Mouse (Mus musculus) cortical plate, adult 2 months (tissue): ENCODE data around the gene Zbtb18. TPM values are rescaled to one million over a fixed set of nuclear protein-coding genes. Genes with fewer than 3 reads are reported as not detected.

Experiments
- H3K27ac ChIP-seq: fragments of 200-500 bp; 2 replicates; pipeline ENCODE4 v1.5.1; 2012; ENCODE audit warnings: low read length, control low read depth, inconsistent platforms; ENCODE audit not compliant: insufficient read depth
- H3K4me1 ChIP-seq: fragments of 200-500 bp; 2 replicates; pipeline ENCODE4 v1.6.1; 2011; ENCODE audit warnings: low read length; ENCODE audit not compliant: control insufficient read depth, insufficient read depth
- H3K4me3 ChIP-seq: fragments of 200-500 bp; 2 replicates; pipeline ENCODE4 v1.5.1; 2011; ENCODE audit warnings: mild to moderate bottlenecking, low read length, control low read depth; ENCODE audit not compliant: insufficient read depth
- CTCF ChIP-seq: fragments of 200-500 bp; IDR thresholded peaks from 2 replicates; pipeline ENCODE4 v1.5.1; 2011; ENCODE audit warnings: mild to moderate bottlenecking, control low read depth, low read length; ENCODE audit not compliant: insufficient read depth; ENCODE audit errors: extremely low read depth
- POLR2A ChIP-seq: fragments of 200-500 bp; IDR thresholded peaks from 2 replicates; pipeline ENCODE4 v1.6.1; 2011; ENCODE audit warnings: mild to moderate bottlenecking, low read length, control low read depth; ENCODE audit not compliant: insufficient read depth; ENCODE audit errors: extremely low read depth
- polyA plus RNA-seq: library from polyadenylated mRNA; depleted of rRNA; stranded (reverse); fragments of >200 nt; gene quantifications from 2 replicates; pipeline ENCODE4 v1.2.3, GENCODE M21; 2012

The Zbtb18 gene
- polyA plus RNA-seq, 1 experiment, result 105 TPM

DNA sequence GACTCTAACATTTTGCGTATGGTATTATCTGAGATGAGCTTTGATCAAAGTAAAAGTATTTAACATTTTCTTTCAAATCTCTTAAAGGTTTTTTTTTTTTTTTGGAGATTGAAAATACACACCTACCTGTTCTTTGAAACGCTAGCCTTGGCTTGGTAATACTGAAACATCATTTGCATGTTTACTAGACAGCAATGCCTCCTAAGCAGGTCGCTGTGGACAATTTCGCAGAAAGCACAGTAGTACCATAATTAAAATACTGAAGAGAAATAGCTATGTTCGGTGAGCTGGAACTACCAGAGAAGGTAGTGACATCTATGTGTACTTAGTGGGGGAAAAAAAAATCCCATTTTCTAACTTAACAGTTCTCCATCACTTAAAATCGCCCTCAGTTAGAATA, 12.3 kb downstream of the Zbtb18 start:
- Histone ChIP-seq H3K4me3 (no peak overlapping the region), H3K27ac (no peak overlapping the region), H3K4me1 (no peaks in the 10 kb centered on the region; the same call in 1 of the 2 replicates)
- TF ChIP-seq POLR2A, result no peak
- no peak for TF ChIP-seq CTCF

DNA sequence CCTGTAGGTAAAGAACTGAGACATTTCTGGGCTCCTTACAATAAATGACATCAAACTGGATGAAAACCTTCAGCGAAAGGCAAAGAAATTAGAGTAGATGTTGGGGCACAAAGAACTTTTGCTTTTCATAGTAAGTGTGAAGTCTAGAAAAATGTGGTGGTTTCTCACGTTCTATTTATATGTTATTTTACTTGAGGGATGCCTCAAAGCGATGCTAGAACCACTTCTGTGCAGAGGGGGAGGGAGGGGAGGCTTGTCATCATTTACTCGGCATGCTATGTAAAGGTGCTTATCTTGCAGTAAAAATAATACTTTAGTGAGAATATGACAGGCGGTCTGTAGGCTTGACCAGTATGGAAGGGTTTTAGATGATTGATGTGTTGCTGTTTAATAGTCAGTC, 13.3 kb downstream of the Zbtb18 start:
- Histone ChIP-seq H3K4me1 (peaks cover 2% of the 10 kb centered on the region; the same call in 1 of the 2 replicates), H3K4me3 (no peak overlapping the region), H3K27ac (no peak overlapping the region)
- TF ChIP-seq POLR2A (no peak), CTCF (no peak)

DNA sequence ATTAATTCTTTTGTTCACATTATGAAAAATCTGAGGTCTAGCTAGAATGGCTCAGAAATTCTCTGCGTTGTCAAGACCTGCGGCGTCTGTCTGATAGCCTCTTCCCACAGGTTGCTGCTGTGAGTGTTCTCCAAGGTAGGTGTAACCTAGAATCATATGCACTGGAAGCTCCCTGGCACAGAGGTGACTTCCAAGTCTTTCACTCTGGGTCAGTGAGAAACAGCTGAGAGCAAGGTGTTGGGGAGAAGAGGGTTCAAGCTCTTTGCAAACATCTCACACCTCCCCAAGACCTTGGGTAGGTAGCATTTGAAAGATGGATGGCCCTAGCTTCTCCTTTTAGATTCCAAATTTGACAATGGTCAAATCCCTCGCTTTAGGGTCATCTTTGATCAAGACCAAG, 14.1 kb downstream of the Zbtb18 start:
- Histone ChIP-seq H3K4me1 (peaks cover 2% of the 10 kb centered on the region; the same call in 1 of the 2 replicates), H3K4me3 (no peak overlapping the region), H3K27ac (peak overlapping the region; percentile 24; the same call in 1 of the 2 replicates)
- TF ChIP-seq CTCF (no peak), POLR2A (no peak)

DNA sequence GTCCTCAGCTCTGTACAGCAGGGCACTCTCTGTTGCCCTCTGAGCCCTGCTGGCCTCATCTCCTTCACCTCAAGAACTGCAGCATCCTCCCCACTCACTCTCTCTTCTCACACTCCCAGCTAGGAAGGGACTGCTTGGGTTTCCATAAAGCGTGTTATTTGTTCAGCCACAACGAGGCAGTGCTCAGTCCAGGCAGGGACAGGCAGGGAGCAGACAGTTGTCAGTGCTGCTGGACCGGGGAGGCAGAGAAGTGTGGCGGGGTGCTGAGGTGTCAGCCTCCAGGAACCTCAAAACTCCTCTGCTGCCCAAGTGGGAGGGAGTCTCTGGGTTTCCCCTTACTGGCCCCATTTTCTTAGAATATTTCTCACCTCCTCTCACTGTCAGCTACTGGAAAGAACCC, 14.6 kb downstream of the Zbtb18 start:
- no peak overlapping the region for H3K4me3 ChIP-seq
- H3K27ac ChIP-seq, result peak overlapping the region; percentile 24; the same call in 1 of the 2 replicates
- TF ChIP-seq CTCF (no peak), POLR2A (no peak)
- peaks cover 2% of the 10 kb centered on the region; the same call in 1 of the 2 replicates for H3K4me1 ChIP-seq

DNA sequence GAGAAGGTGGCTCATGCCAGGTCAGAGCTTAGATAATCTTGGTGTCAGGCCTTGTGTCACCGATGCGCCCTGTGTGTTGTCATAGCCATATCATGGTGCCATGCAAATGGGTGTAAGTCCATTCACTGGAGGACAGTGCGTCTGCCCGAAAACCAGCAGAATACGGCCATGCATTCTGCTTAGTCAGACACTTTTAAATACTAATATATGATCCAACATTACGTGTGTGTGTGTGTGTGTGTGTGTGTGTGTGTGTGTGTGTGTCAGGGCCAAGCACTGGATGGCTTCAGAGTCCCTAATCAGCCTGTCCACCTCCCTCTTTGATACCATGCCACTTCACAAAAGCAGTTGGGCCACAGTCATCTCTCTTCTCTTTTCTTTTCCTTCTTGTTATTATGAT, 15.8 kb downstream of the Zbtb18 start:
- peaks cover 2% of the 10 kb centered on the region; the same call in 1 of the 2 replicates for H3K4me1 ChIP-seq
- H3K27ac ChIP-seq, result no peak overlapping the region
- TF ChIP-seq POLR2A, result no peak
- no peak for TF ChIP-seq CTCF
- H3K4me3 ChIP-seq, result no peak overlapping the region

DNA sequence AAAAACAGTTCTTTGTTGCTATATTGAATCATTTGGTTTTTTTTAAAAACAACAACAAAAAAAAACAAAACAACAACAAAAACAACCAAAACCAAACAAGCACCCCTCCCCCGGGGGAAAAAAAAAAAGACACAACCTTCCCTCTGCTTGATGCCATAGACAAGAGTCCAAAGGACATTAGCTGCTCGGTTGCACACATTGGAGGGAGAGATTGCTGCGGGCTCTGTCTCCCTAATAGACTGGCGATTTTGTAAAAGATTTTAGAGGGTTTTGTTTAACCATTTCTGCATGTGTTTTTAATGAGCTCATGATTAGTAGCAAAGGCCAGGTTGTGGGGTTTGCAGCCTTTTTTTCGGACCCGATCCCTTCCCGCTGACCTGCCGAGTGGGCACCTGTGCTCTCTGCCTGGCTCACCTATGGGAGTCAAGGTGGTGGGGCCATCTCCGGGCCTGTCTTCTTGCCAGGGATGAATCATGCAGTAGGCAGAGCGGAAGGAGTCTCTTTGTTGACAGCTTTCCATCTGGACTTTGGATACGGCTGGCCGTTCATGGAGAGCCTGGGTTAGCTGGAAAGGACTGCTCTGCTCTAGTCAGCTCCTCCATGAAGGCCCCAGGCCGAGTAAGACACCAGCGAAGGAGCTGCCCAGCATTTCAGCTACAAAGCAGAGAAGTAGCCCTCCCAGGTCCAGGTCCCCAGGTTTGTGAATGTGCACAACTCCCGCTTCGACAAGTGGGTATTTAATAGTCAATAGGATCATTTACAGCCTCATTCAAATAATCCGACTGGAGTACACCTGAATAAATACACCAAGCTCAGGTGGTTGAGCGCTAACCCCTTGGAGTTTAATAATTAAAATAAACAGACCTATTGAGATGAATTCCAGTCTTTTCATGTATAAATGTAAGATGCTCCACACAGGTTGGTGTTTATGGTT, 16.6 kb downstream of the Zbtb18 start:
- Histone ChIP-seq H3K4me1 (peaks cover 2% of the 10 kb centered on the region; the same call in 1 of the 2 replicates), H3K27ac (peak overlapping the region; percentile 38), H3K4me3 (no peak overlapping the region)
- TF ChIP-seq CTCF (no peak), POLR2A (no peak)

DNA sequence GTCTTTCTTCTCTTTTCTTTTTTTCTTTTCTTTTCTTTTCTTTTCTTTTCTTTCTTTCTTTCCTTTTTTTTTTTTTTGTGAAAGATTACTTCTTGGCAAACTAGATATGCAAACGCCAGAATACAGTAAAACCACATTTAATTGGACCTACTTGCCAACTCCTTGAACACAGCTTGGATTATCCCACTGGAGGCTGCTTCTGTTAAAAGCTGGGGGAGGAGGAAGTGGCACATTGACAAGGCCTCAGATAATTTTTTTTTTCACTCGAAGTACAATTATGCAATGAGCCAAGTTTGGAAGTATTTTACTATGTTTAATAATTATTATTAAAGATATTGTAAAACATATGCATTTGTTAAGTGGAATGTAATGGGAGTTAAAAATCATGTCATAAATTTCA, 17.4 kb downstream of the Zbtb18 start:
- Histone ChIP-seq H3K27ac (no peak overlapping the region), H3K4me3 (no peak overlapping the region), H3K4me1 (peaks cover 2% of the 10 kb centered on the region; the same call in 1 of the 2 replicates)
- TF ChIP-seq POLR2A (no peak), CTCF (no peak)

DNA sequence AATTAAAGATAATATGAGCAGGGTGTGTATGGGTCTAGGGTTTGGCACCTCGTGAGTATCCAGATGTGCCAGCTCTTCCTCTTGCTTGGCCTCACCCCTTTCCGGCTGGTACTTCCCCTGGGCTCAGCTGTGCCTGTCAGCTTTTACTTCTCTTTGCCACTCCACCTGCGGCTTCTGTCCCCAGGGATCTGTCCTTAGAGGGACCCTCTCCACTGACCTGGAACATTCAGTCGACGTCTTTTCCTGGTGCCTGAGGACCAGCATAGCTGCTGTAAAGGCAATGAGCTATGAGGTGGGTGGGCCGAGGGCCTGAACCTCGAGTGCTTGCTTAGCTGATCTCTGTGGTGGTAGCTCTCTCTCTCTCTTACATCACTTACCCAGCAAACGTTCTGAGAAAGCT, 25.0 kb downstream of the Zbtb18 start:
- Histone ChIP-seq H3K4me3 (no peak overlapping the region), H3K27ac (no peak overlapping the region), H3K4me1 (peaks cover 5% of the 10 kb centered on the region)
- no peak for TF ChIP-seq CTCF
- no peak for TF ChIP-seq POLR2A

DNA sequence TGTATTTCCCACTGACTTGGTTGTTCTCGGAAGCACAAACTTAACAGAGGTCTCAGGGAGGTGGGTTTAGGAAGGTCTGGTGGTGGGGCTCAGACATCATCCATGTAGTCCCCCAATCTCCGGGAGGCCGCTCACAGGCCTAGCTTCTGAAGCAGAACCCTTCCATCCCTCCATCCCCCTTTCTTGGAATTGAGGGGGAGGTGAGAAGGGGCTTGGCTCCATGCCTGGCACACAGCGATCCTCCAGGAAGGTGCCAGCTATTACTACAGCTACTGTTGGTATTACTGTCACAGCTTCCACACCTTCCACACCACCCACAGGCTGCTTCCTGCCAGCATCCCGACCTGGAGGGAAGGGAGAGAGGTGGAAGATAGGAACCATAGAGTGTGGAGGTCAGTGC, 26.3 kb downstream of the Zbtb18 start:
- TF ChIP-seq POLR2A (no peak), CTCF (no peak)
- Histone ChIP-seq H3K27ac (no peak overlapping the region), H3K4me3 (no peak overlapping the region)

DNA sequence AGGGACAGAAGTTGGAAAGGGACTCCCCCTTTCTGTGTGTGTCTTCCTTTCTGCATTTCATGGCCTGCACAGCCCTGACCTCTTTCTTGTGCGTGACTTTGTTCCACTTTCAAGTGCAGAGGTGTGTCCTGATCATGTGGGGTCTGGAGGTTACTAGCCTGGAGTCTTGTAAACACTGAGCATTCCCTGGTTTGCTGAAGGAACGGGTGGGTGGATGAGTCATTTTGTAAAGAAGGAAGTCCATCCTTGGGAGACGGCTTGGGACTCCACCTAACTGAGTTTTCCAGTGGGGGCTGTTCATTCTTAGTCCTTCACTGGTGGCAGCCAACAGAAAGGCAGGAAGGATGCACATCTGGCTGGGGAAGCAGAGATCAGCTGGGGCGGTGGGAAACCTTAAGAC, 27.9 kb downstream of the Zbtb18 start:
- TF ChIP-seq CTCF, result no peak
- no peak for TF ChIP-seq POLR2A
- no peak overlapping the region for H3K4me3 ChIP-seq
- no peak overlapping the region for H3K27ac ChIP-seq
- H3K4me1 ChIP-seq, result peaks cover 5% of the 10 kb centered on the region

More for the DNA sequence above, 26.3 kb downstream of the Zbtb18 start:
- peaks cover 5% of the 10 kb centered on the region for H3K4me1 ChIP-seq
